Mouse (Mus musculus) small intestine, adult 2 months (tissue): Measurements from ENCODE around the gene Herc2. TPM values are rescaled to one million over a fixed set of nuclear protein-coding genes. Genes with fewer than 3 reads are reported as not detected.

Experiments
- H3K27ac ChIP-seq: fragments of 200-500 bp; 2 replicates; pipeline ENCODE4 v1.5.1; 2012; ENCODE audit warnings: low read depth, low read length, control low read depth, inconsistent platforms; ENCODE audit not compliant: insufficient read depth
- H3K27me3 ChIP-seq: fragments of 200-500 bp; 2 replicates; pipeline ENCODE4 v1.6.1; 2012; ENCODE audit warnings: mild to moderate bottlenecking, moderate library complexity, low read length, inconsistent platforms; ENCODE audit not compliant: control insufficient read depth, insufficient read depth
- H3K36me3 ChIP-seq: fragments of 200-500 bp; 2 replicates; pipeline ENCODE4 v1.6.1; 2012; ENCODE audit warnings: mild to moderate bottlenecking, low read length, control low read depth, inconsistent platforms; ENCODE audit not compliant: control insufficient read depth, insufficient read depth
- H3K4me1 ChIP-seq: fragments of 200-500 bp; 2 replicates; pipeline ENCODE4 v1.6.1; 2012; ENCODE audit warnings: low read length, inconsistent platforms, mixed read lengths; ENCODE audit not compliant: control insufficient read depth, insufficient read depth, insufficient read length
- H3K4me3 ChIP-seq: fragments of 200-500 bp; 2 replicates; pipeline ENCODE4 v1.5.1; 2012; ENCODE audit warnings: low read depth, mild to moderate bottlenecking, control low read depth, inconsistent platforms, low read length, moderate library complexity
- CTCF ChIP-seq: fragments of 200-500 bp; IDR thresholded peaks from 2 replicates; pipeline ENCODE4 v1.5.1; 2012; ENCODE audit warnings: low read depth, mild to moderate bottlenecking, control low read depth, inconsistent platforms, low read length, moderate library complexity, mixed read lengths; ENCODE audit not compliant: insufficient replicate concordance, insufficient read length; ENCODE audit errors: extremely low read depth
- POLR2A ChIP-seq: fragments of 200-500 bp; IDR thresholded peaks from 2 replicates; pipeline ENCODE4 v1.6.1; 2012; ENCODE audit warnings: low read depth, mild to moderate bottlenecking, control low read depth, inconsistent platforms, low read length, moderate library complexity
- WGBS: fragments of 180-500 bp; shearing (Covaris S2); methylation state at CpG from one replicate; pipeline ENCODE4 v1.1.7; 2018; 5-methylcytosine and 5-hydroxymethylcytosine counted together
- polyA plus RNA-seq: library from polyadenylated mRNA; depleted of rRNA; stranded (reverse); fragments of >200 nt; gene quantifications from 2 replicates; pipeline ENCODE4 v1.2.3, GENCODE M21; 2012

Herc2 gene
- polyA plus RNA-seq, 1 experiment = 14.3 TPM

- no peak for TF ChIP-seq CTCF
- no peak for TF ChIP-seq POLR2A
- peaks cover 2% of the 10 kb centered on the region; the same call in 1 of the 2 replicates for H3K4me1 ChIP-seq
- no peak overlapping the region for H3K27ac ChIP-seq
- 30% methylated on average over 1 of the region's 1 CpGs for WGBS
- no peak overlapping the region for H3K4me3 ChIP-seq
- H3K27me3 ChIP-seq = no peaks in the 10 kb centered on the region
- H3K36me3 ChIP-seq = no peaks in the 10 kb centered on the region
Measured at GRCm38 (mm10) chr7:56047178-56047577, 2.8 kb upstream of the Herc2 start.

- H3K27me3 ChIP-seq = no peaks in the 10 kb centered on the region
- H3K36me3 ChIP-seq = no peaks in the 10 kb centered on the region; the same call in none of the 2 replicates
- peak overlapping the region; percentile 71 for H3K4me3 ChIP-seq
- no peak for TF ChIP-seq POLR2A
- no peak for TF ChIP-seq CTCF
- peak overlapping the region; percentile 79 for H3K27ac ChIP-seq
- peaks cover 6% of the 10 kb centered on the region; the same call in 1 of the 2 replicates for H3K4me1 ChIP-seq
- WGBS = under 1% methylated on average over 18 of the region's 18 CpGs
Measured at GRCm38 (mm10) chr7:56050487-56050911, 503 bp downstream of the Herc2 start.

GRCm38 (mm10) chr7:56052996-56053395 lies 3.0 kb downstream of the Herc2 start:
- no peaks in the 10 kb centered on the region for H3K27me3 ChIP-seq
- no peak overlapping the region for H3K4me3 ChIP-seq
- peaks cover 3% of the 10 kb centered on the region for H3K36me3 ChIP-seq
- TF ChIP-seq CTCF = no peak
- TF ChIP-seq POLR2A = no peak
- peaks cover 6% of the 10 kb centered on the region; the same call in 1 of the 2 replicates for H3K4me1 ChIP-seq
- H3K27ac ChIP-seq = no peak overlapping the region

GRCm38 (mm10) chr7:56055338-56055737 lies 5.3 kb downstream of the Herc2 start:
- no peaks in the 10 kb centered on the region for H3K27me3 ChIP-seq
- TF ChIP-seq CTCF = no peak
- no peak for TF ChIP-seq POLR2A
- H3K27ac ChIP-seq = no peak overlapping the region
- peaks cover 5% of the 10 kb centered on the region for H3K36me3 ChIP-seq
- no peak overlapping the region for H3K4me3 ChIP-seq
- H3K4me1 ChIP-seq = peaks cover 3% of the 10 kb centered on the region; the same call in 1 of the 2 replicates
- 92% methylated on average over 3 of the region's 3 CpGs for WGBS

- WGBS = 85% methylated on average over 1 of the region's 1 CpGs
- Histone ChIP-seq H3K4me3 (no peak overlapping the region), H3K27ac (no peak overlapping the region), H3K27me3 (no peaks in the 10 kb centered on the region), H3K36me3 (peaks cover 10% of the 10 kb centered on the region; the same call in 1 of the 2 replicates), H3K4me1 (peaks cover 5% of the 10 kb centered on the region; the same call in 1 of the 2 replicates)
- TF ChIP-seq POLR2A = no peak
- TF ChIP-seq CTCF = no peak
Measured at GRCm38 (mm10) chr7:56064876-56065275, 14.9 kb downstream of the Herc2 start.

GRCm38 (mm10) chr7:56066136-56066535 lies 16.1 kb downstream of the Herc2 start:
- Histone ChIP-seq H3K4me3 (no peak overlapping the region), H3K27ac (peak overlapping the region; percentile 49), H3K36me3 (peaks cover 8% of the 10 kb centered on the region; the same call in 1 of the 2 replicates), H3K4me1 (peaks cover 5% of the 10 kb centered on the region; the same call in 1 of the 2 replicates), H3K27me3 (no peaks in the 10 kb centered on the region)
- 35% methylated on average over 2 of the region's 2 CpGs for WGBS
- TF ChIP-seq POLR2A (no peak), CTCF (no peak)

- no peak overlapping the region for H3K4me3 ChIP-seq
- H3K27me3 ChIP-seq = no peaks in the 10 kb centered on the region
- peak overlapping the region; percentile 49 for H3K27ac ChIP-seq
- H3K4me1 ChIP-seq = peaks cover 5% of the 10 kb centered on the region; the same call in 1 of the 2 replicates
- H3K36me3 ChIP-seq = peaks cover 8% of the 10 kb centered on the region; the same call in 1 of the 2 replicates
- 100% methylated on average over 1 of the region's 1 CpGs for WGBS
- no peak for TF ChIP-seq POLR2A
- TF ChIP-seq CTCF = no peak
Measured at GRCm38 (mm10) chr7:56066634-56067033, 16.6 kb downstream of the Herc2 start.
